Mouse (Mus musculus) stomach, postnatal 0 days (tissue): ENCODE data around the gene Traf4.

ENCODE experiments used
- CTCF ChIP-seq: IDR thresholded peaks from 2 replicates; pipeline ENCODE4 v1.5.1; 2016; ENCODE audit warnings: antibody characterized with exemption, low read depth, mild to moderate bottlenecking, moderate library complexity
- EP300 ChIP-seq: optimal IDR thresholded peaks from 2 replicates; pipeline ENCODE3; 2016; ENCODE audit warnings: antibody characterized with exemption

DNA sequence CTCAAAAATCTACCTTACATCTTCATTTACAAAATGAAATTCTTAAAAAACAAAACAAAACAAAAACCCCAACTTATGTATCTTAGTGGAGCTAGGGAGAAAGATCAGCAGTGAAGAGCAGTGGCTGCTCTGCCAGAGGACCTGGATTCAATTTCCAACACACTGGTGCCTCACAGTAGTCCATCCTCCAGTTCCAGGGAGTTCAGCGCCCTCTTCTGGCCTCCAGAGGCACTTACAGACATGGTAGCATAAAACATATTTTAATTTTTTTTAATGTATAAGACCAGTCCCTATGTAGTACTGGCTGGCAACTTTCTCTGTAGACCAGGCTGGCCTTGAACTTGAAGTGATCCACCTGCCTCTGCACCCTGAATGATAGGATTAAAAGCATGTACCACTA is 14.2 kb downstream of the Traf4 start:
- peak; percentile 71 for TF ChIP-seq CTCF
- TF ChIP-seq EP300, result no peak
